Mouse (Mus musculus) kidney, adult 2 months (tissue): ENCODE data around the gene Angptl8.

Experiments used
- CTCF ChIP-seq: fragments of 200-500 bp; conservative IDR thresholded peaks from 2 replicates; pipeline ENCODE4 v1.5.1; 2011; ENCODE audit warnings: low read depth, mild to moderate bottlenecking, control low read depth, low read length, moderate library complexity, mixed read lengths; ENCODE audit not compliant: insufficient read depth, insufficient read length
- POLR2A ChIP-seq: fragments of 200-500 bp; IDR thresholded peaks from one replicate; pipeline ENCODE4 v1.6.1; 2011; ENCODE audit warnings: low read depth, low read length, control low read depth

GRCm38 (mm10) chr9:21794344-21794834, 40.9 kb upstream of the Angptl8 start:
- TF ChIP-seq CTCF (no peak), POLR2A (no peak)
